Mouse (Mus musculus) frontal cortex, postnatal 25 days (tissue): Measurements from ENCODE around the gene Gm32717.
A peak's percentile ranks its signal among the peaks of the same experiment; 100 is the strongest.
"Not testable (repeated sequence)": the region's sequence is repeated elsewhere in the genome, so short reads cannot be mapped to it uniquely, and the experiment has no call there.

ENCODE experiments used
- DNase-seq, 2 experiments: peaks; one replicate each; pipeline ENCODE4 v3.0.0; 2022; ENCODE audit warnings: low spot score in 2 of 2

Gm32717 gene

GRCm38 (mm10) chr10:118240680-118241079, at the start of gene Gm32717:
Gm32717 (minus strand) TSS chr10:118240780.
- not testable (repeated sequence) for DNase-seq

DNA sequence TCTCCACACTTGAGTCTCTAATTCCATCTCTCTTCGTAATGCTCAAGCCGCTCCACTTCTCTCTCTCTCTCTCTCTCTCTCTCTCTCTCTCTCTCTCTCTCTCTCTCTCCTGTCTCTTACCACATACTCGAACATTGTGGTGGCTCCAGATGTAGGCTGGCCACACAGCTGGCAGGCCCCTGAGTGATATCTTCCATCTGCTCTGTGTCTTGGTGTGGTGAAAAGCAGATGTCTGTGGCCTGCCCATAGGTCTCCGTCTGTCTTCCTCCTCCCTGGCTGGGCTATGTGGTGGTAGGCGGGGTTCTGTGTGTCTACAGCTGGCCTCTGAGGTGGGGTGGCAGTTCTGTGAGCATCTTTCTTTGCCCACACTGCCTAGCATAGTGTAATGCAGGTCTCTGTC, 42.4 kb upstream of the Gm32717 start:
- not testable (repeated sequence) for DNase-seq

DNA sequence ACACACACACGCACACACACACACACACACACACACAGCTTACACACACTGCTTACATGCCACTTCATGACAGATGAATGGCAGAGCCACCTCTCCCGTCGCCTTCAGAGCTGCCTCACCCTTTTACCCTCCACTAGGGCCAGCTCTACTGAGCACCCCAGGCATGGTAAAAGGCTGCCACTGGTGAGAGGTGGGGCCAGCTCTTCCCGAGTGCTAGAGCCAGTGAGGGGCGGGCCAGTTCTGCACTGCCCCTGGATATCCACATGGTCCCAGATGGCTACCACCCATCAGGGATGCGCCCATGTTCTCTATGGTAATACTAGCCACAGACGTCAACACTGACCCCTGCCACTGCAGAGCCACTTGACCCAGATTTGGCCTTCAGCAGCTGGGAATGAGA, 42.0 kb upstream of the Gm32717 start:
- DNase-seq: not testable (repeated sequence)

GRCm38 (mm10) chr10:118278069-118278468, 37.5 kb upstream of the Gm32717 start:
- not testable (repeated sequence) for DNase-seq

DNA sequence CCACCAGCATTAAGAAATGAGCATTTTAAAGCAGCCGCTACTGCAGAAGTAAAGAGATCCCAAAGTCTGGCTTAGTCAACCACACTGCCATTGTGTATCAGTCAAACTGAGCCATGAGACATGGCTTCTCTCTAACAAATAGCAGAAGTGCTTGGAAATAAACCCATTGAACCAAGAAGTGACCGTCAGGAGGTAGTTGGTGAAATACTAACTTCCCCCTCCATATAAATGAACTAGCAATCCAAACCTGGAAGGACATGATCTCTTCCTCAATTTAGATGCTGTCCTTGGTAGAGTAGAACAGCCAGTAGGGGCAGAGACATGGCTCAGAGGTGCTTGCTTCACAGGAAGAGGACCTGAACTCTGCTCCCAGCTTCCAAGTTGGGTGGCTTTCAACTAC, 30.8 kb upstream of the Gm32717 start:
- not testable (repeated sequence) for DNase-seq

GRCm38 (mm10) chr10:118268812-118269211, 28.2 kb upstream of the Gm32717 start:
- not testable (repeated sequence) for DNase-seq

GRCm38 (mm10) chr10:118258388-118258787, 17.8 kb upstream of the Gm32717 start, which contains the start of gene Gm32802:
Gm32802 (plus strand) TSS chr10:118258688.
- not testable (repeated sequence) for DNase-seq

- peak in 1 of 2 experiments; percentile 6 for DNase-seq
These were observed 10.3 kb upstream of the Gm32717 start for GRCm38 (mm10) chr10:118250852-118251295.

- DNase-seq: peak in 1 of 2 experiments; percentile 5
These were observed 8.5 kb upstream of the Gm32717 start for GRCm38 (mm10) chr10:118249006-118249595.

DNA sequence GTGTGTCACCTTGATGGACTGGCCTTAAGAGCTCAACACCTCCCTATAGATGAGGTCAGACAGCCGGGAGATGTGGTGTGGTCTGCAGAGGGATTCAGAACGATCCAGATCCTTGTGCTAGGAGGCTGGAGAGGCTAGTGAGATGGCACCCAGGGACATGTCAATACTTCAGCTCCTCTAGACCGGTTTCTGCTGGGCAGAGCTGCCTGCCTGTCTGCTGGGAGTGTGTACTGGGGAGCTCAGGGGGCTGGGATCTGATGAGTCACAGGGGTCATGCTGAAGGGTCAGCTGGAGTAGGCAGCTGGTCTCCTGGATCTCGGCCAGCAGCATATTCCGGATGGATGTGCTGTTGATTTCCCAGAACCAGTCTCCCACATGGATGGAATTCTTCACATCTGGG, 8.0 kb downstream of the Gm32717 start:
- not testable (repeated sequence) for DNase-seq

DNA sequence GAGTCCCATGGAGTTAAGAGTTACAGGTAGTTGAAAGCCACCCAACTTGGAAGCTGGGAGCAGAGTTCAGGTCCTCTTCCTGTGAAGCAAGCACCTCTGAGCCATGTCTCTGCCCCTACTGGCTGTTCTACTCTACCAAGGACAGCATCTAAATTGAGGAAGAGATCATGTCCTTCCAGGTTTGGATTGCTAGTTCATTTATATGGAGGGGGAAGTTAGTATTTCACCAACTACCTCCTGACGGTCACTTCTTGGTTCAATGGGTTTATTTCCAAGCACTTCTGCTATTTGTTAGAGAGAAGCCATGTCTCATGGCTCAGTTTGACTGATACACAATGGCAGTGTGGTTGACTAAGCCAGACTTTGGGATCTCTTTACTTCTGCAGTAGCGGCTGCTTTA, 13.0 kb downstream of the Gm32717 start:
- DNase-seq: not testable (repeated sequence)

GRCm38 (mm10) chr10:118215719-118216393, 24.7 kb downstream of the Gm32717 start:
- DNase-seq: not testable (repeated sequence)

- DNase-seq: no peak
These were observed 35.9 kb downstream of the Gm32717 start, which contains the start of gene Il22 for GRCm38 (mm10) chr10:118204642-118205041. Il22 (plus strand) TSS chr10:118204942.

GRCm38 (mm10) chr10:118195150-118195549, 45.4 kb downstream of the Gm32717 start:
- not testable (repeated sequence) for DNase-seq
